Mouse (Mus musculus) liver, adult 2 months (tissue): ENCODE results near the gene Cerk. TPM values are rescaled to one million over a fixed set of nuclear protein-coding genes. Genes with fewer than 3 reads are reported as not detected.

ENCODE experiments used
- DNase-seq: peaks from one replicate; pipeline ENCODE4 v3.0.0-alpha.2; 2011; ENCODE audit warnings: low read depth, low spot score; ENCODE audit errors: extremely low read depth
- H3K27ac ChIP-seq: fragments of 200-500 bp; replicated peaks from 2 replicates; pipeline ENCODE4 v1.5.1; 2012; ENCODE audit warnings: low read depth, mild to moderate bottlenecking, control low read depth, inconsistent platforms, low read length; ENCODE audit not compliant: insufficient read depth
- H3K27me3 ChIP-seq: fragments of 200-500 bp; 2 replicates; pipeline ENCODE4 v1.6.1; 2012; ENCODE audit warnings: mild to moderate bottlenecking, moderate library complexity, low read length, inconsistent platforms; ENCODE audit not compliant: control insufficient read depth, insufficient read depth
- H3K36me3 ChIP-seq: fragments of 200-500 bp; 2 replicates; pipeline ENCODE4 v1.6.1; 2012; ENCODE audit warnings: low read length, inconsistent platforms; ENCODE audit not compliant: control insufficient read depth, insufficient read depth
- H3K4me1 ChIP-seq: fragments of 200-500 bp; 2 replicates; pipeline ENCODE4 v1.6.1; 2011; ENCODE audit warnings: low read length; ENCODE audit not compliant: control insufficient read depth, insufficient read depth
- H3K4me3 ChIP-seq: fragments of 200-500 bp; 2 replicates; pipeline ENCODE4 v1.5.1; 2011; ENCODE audit warnings: low read depth, mild to moderate bottlenecking, control low read depth, low read length, moderate library complexity; ENCODE audit not compliant: insufficient read depth
- H3K79me2 ChIP-seq: fragments of 200-500 bp; 2 replicates; pipeline ENCODE4 v1.6.1; 2012; ENCODE audit warnings: inconsistent platforms, mild to moderate bottlenecking, low read length, moderate library complexity; ENCODE audit not compliant: control insufficient read depth, insufficient read depth
- H3K9ac ChIP-seq: fragments of 200-500 bp; 2 replicates; pipeline ENCODE4 v1.6.1; 2012; ENCODE audit warnings: low read depth, mild to moderate bottlenecking, control low read depth, inconsistent platforms, low read length
- CTCF ChIP-seq: fragments of 200-500 bp; IDR thresholded peaks from 2 replicates; pipeline ENCODE4 v1.5.1; 2011; ENCODE audit warnings: low read depth, low read length, control low read depth
- POLR2A ChIP-seq: fragments of 200-500 bp; IDR thresholded peaks from 2 replicates; pipeline ENCODE4 v1.6.1; 2011; ENCODE audit warnings: low read length, control low read depth; ENCODE audit not compliant: insufficient read depth; ENCODE audit errors: extremely low read depth
- WGBS: fragments of 180-500 bp; shearing (Covaris S2); methylation state at CpG from one replicate; pipeline ENCODE4 v1.1.7; 2018; 5-methylcytosine and 5-hydroxymethylcytosine counted together
- polyA plus RNA-seq: library from polyadenylated mRNA; depleted of rRNA; stranded (reverse); fragments of >200 nt; gene quantifications from 2 replicates; pipeline ENCODE4 v1.2.3, GENCODE M21; 2012
- total RNA-seq: library from RNA; depleted of rRNA; stranded (reverse); fragments of >200 nt; gene quantifications from 2 replicates; pipeline ENCODE4 v1.2.3, GENCODE M21; 2014

Cerk gene
- total and polyA plus RNA-seq, 2 experiments: 2.7 to 3.0 TPM

- no peaks in the 10 kb centered on the region for H3K36me3 ChIP-seq
- no peak overlapping the region for H3K27ac ChIP-seq
- no peak for DNase-seq
- no peak overlapping the region for H3K4me3 ChIP-seq
- H3K9ac ChIP-seq: no peak overlapping the region
- H3K79me2 ChIP-seq: peaks cover 9% of the 10 kb centered on the region; the same call in 1 of the 2 replicates
- 87% methylated on average over 17 of the region's 17 CpGs for WGBS
- TF ChIP-seq POLR2A (no peak), CTCF (no peak)
- H3K27me3 ChIP-seq: no peaks in the 10 kb centered on the region
- H3K4me1 ChIP-seq: peaks cover 20% of the 10 kb centered on the region
Observed at GRCm38 (mm10) chr15:86095722-86096603, 90.0 kb downstream of the Cerk start.

- WGBS: 86% methylated on average over 10 of the region's 10 CpGs
- H3K27me3 ChIP-seq: no peaks in the 10 kb centered on the region
- no peak for DNase-seq
- H3K4me3 ChIP-seq: no peak overlapping the region
- peaks cover 9% of the 10 kb centered on the region; the same call in 1 of the 2 replicates for H3K79me2 ChIP-seq
- no peaks in the 10 kb centered on the region for H3K36me3 ChIP-seq
- no peak overlapping the region for H3K27ac ChIP-seq
- no peak overlapping the region for H3K9ac ChIP-seq
- TF ChIP-seq POLR2A (no peak), CTCF (no peak)
- H3K4me1 ChIP-seq: peaks cover 34% of the 10 kb centered on the region
Observed at GRCm38 (mm10) chr15:86094324-86095121, 91.4 kb downstream of the Cerk start.

DNA sequence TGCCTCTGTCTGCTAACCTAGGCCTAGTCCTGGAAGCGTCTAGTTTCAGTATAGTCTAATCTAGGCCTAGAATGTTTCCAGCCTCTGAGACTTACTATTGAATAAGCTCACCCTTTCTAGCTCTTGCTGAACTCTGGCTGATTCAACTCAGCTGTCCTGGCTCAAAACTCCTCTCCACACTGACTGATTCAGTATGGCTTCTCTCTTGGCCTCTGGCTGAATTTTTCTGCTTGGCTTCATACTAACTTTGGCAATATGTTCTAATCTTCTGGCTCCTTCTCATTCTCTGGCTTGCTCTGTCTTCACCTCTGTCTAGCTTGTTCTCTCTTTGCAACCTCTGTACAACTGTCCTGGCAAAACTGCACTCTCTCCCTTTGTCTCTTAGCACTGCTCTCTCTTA is 92.7 kb downstream of the Cerk start:
- Histone ChIP-seq H3K4me1 (peaks cover 37% of the 10 kb centered on the region), H3K9ac (no peak overlapping the region), H3K79me2 (peaks cover 9% of the 10 kb centered on the region; the same call in 1 of the 2 replicates), H3K27me3 (no peaks in the 10 kb centered on the region), H3K27ac (peak overlapping the region; percentile 73), H3K4me3 (peak overlapping the region; percentile 14; the same call in 1 of the 2 replicates), H3K36me3 (no peaks in the 10 kb centered on the region)
- peak; percentile 60 for DNase-seq
- no peak for TF ChIP-seq POLR2A
- no peak for TF ChIP-seq CTCF
- 52% methylated on average over 1 of the region's 1 CpGs for WGBS

GRCm38 (mm10) chr15:86091998-86092670 is 93.8 kb downstream of the Cerk start:
- H3K79me2 ChIP-seq: peaks cover 9% of the 10 kb centered on the region; the same call in 1 of the 2 replicates
- H3K4me1 ChIP-seq: peaks cover 37% of the 10 kb centered on the region
- H3K27me3 ChIP-seq: no peaks in the 10 kb centered on the region
- peak overlapping the region; percentile 95 for H3K27ac ChIP-seq
- WGBS: 24% methylated on average over 12 of the region's 12 CpGs
- DNase-seq: peak; percentile 99
- peak overlapping the region; percentile 65 for H3K9ac ChIP-seq
- H3K4me3 ChIP-seq: peak overlapping the region; percentile 40
- H3K36me3 ChIP-seq: no peaks in the 10 kb centered on the region
- TF ChIP-seq POLR2A: no peak
- TF ChIP-seq CTCF: no peak

DNA sequence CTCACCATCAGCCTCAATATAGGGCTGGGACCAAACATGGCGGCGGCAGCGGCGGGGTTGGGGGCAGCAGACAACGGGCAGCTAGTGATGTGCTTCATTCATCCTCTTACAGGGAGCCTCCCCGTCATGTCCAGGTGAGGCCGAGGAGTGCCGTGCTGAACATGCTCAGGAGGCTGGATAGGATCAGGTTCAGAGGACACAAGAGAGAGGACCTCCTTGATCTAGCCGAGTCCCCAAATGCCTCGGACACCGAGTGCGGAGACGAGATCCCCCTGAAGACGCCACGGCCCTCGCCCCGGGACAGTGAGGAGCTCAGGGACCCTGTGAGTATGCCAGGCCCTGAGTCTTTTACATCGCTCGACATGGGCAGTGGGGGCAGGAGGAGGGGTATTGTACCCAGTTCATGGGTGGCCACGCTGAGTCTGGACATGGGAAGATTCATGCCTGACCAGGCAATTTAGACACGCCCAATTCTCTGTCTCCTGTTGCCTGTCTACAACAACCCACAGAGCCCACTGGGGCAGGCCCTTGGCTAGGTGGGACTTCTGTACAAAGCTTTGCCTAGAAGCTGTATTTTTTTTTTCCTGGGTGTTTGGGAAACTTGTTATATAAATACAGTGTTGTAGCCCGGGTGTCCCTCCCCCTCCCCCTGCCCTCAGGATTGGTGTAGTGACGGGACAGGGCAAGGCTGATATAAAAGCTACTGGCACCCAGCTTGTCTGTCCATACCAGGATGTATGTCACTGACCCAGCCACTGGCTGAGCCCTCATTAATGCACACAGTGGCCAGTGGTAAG is 94.5 kb downstream of the Cerk start:
- no peak for DNase-seq
- Histone ChIP-seq H3K4me3 (peak overlapping the region; percentile 40), H3K9ac (peak overlapping the region; percentile 65), H3K36me3 (no peaks in the 10 kb centered on the region), H3K27me3 (no peaks in the 10 kb centered on the region), H3K4me1 (peaks cover 37% of the 10 kb centered on the region), H3K79me2 (peaks cover 13% of the 10 kb centered on the region; the same call in 1 of the 2 replicates), H3K27ac (peak overlapping the region; percentile 95)
- TF ChIP-seq POLR2A (no peak), CTCF (no peak)
- 85% methylated on average over 23 of the region's 23 CpGs for WGBS
